Mouse (Mus musculus): Measurements from ENCODE around the gene Amy1. TPM values are rescaled to one million over a fixed set of nuclear protein-coding genes. Genes with fewer than 3 reads are reported as not detected.

Amy1 gene
- polyA plus RNA-seq, 1 experiment from 2014 or later, result 165 TPM

Other genes with a start within 250 kb of the Amy1 start
- gene Amy2a1, start 74.3 kb downstream of the Amy1 start, polyA plus RNA-seq (2015; fragmentation: Nextera tagmentation; extraction: Ambion mirVana), result 26.2 and 39.4 TPM in 2 replicates
- gene Rnpc3, start 23.4 kb upstream of the Amy1 start, polyA plus RNA-seq (2015; fragmentation: Nextera tagmentation; extraction: Ambion mirVana), result 15.7 and 16.9 TPM in 2 replicates

All from liver, postnatal 0 days (tissue).